Mouse (Mus musculus) kidney, postnatal 0 days (tissue): Measurements from ENCODE around the gene Macrod2. TPM values are rescaled to one million over a fixed set of nuclear protein-coding genes. Genes with fewer than 3 reads are reported as not detected.

Experiments used
- ATAC-seq: fragments of 200-750 bp; cut with Nextera tagmentation; replicated peaks from 2 replicates; pipeline ENCODE4 v1.8.0; 2017; ENCODE audit warnings: low read depth, moderate number of reproducible peaks, moderate TSS enrichment, moderate library complexity; ENCODE audit not compliant: low FRiP score
- DNase-seq: peaks from one replicate; pipeline ENCODE4 v3.0.0-alpha.2; 2016; ENCODE audit warnings: low spot score
- H3K27ac ChIP-seq: fragments of 300-500 bp; sonication (generic); 2 replicates; pipeline ENCODE4 v1.5.1; 2014; ENCODE audit warnings: mild to moderate bottlenecking
- H3K27me3 ChIP-seq: fragments of 300-500 bp; sonication (generic); 2 replicates; pipeline ENCODE4 v1.6.1; 2014; ENCODE audit warnings: low read length, mixed read lengths; ENCODE audit not compliant: insufficient read depth
- H3K36me3 ChIP-seq: fragments of 300-500 bp; sonication (generic); 2 replicates; pipeline ENCODE4 v1.6.1; 2014; ENCODE audit warnings: low read length, mixed read lengths; ENCODE audit not compliant: insufficient read depth
- H3K4me1 ChIP-seq: fragments of 300-500 bp; sonication (generic); replicated peaks from 2 replicates; pipeline ENCODE4 v1.6.1; 2014; ENCODE audit warnings: antibody characterized with exemption, low read length, mixed read lengths; ENCODE audit not compliant: insufficient read depth
- H3K4me2 ChIP-seq: fragments of 300-500 bp; sonication (generic); 2 replicates; pipeline ENCODE4 v1.6.1; 2014; ENCODE audit warnings: mild to moderate bottlenecking, low read length, moderate library complexity, mixed read lengths
- H3K4me3 ChIP-seq: fragments of 300-500 bp; sonication (generic); replicated peaks from 2 replicates; pipeline ENCODE4 v1.5.1; 2014; ENCODE audit warnings: low read depth, low read length
- H3K9ac ChIP-seq: fragments of 300-500 bp; sonication (generic); 2 replicates; pipeline ENCODE4 v1.6.1; 2014; ENCODE audit warnings: low read depth, low read length
- H3K9me3 ChIP-seq: fragments of 300-500 bp; sonication (generic); replicated peaks from 2 replicates; pipeline ENCODE4 v1.6.1; 2016; ENCODE audit warnings: low read length, inconsistent platforms, mixed read lengths
- CTCF ChIP-seq: IDR thresholded peaks from 2 replicates; pipeline ENCODE4 v1.5.1; 2016; ENCODE audit warnings: antibody characterized with exemption, low read depth, mild to moderate bottlenecking, moderate library complexity
- WGBS: fragments of 180-500 bp; shearing (Covaris S2); extraction: QIAGEN DNeasy Blood & Tissue Kit; methylation state at CpG from one replicate; pipeline ENCODE4 v1.1.7; 2014; 5-methylcytosine and 5-hydroxymethylcytosine counted together
- polyA plus RNA-seq: library from polyadenylated mRNA; unstranded; fragments of >200 nt; fragmentation: Nextera tagmentation; extraction: Ambion mirVana; gene quantifications from 2 replicates; pipeline ENCODE4 v1.2.1, GENCODE M21; 2015

The Macrod2 gene
- polyA plus RNA-seq, 1 experiment from 2014 or later: 28.6 TPM

GRCm38 (mm10) chr2:141201303-141202014, 806.4 kb downstream of the Macrod2 start:
- no peak overlapping the region for H3K27ac ChIP-seq
- H3K4me3 ChIP-seq: no peak overlapping the region
- no peaks in the 10 kb centered on the region for H3K27me3 ChIP-seq
- WGBS: 65% methylated on average over 2 of the region's 2 CpGs
- H3K4me2 ChIP-seq: no peak overlapping the region
- ATAC-seq (no peak), DNase-seq (no peak)
- no peak overlapping the region for H3K9ac ChIP-seq
- no peaks in the 10 kb centered on the region for H3K36me3 ChIP-seq
- H3K4me1 ChIP-seq: no peaks in the 10 kb centered on the region
- no peak for TF ChIP-seq CTCF
- H3K9me3 ChIP-seq: no peaks in the 10 kb centered on the region

DNA sequence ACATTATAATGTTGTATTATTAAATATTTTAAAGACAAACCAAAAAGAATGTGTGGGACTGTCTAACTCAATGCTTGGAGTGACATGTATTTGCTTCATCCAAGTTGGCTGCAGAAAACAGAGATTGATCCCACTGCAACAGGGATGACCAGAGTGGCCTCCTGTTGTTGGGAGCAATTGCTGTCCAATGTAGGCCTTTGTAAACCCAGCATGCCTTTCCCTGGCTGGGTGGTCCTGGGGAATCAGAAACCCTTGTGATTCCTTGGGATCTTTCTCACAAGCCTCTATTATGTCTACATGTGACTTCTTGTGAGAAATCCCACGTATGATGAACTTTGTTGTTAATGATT, 806.9 kb downstream of the Macrod2 start:
- no peak for ATAC-seq
- WGBS: 90% methylated on average over 1 of the region's 1 CpGs
- TF ChIP-seq CTCF: no peak
- no peaks in the 10 kb centered on the region for H3K9me3 ChIP-seq
- no peak overlapping the region for H3K4me3 ChIP-seq
- H3K36me3 ChIP-seq: no peaks in the 10 kb centered on the region
- H3K27me3 ChIP-seq: no peaks in the 10 kb centered on the region
- H3K9ac ChIP-seq: no peak overlapping the region
- no peak for DNase-seq
- H3K4me2 ChIP-seq: no peak overlapping the region
- no peak overlapping the region for H3K27ac ChIP-seq
- no peaks in the 10 kb centered on the region for H3K4me1 ChIP-seq

DNA sequence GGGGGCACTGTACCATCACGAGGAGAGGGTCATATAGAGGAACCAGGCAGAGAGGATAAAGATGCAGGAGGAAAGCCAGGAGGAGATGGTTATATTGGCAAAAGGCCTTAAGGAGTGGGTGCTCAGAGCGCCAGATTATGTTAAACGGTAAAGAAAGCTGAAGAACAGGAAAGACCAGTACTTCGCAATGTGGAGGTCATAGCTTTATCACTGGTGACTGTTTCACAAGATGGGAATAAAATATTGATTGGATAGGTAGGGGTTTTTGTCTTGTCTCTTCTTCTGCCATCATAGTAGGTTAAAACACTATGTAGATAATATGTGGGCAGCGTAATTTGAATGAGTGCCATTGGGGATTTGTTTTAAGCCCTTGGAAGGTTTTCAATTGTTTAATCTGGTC, 816.2 kb downstream of the Macrod2 start:
- H3K27me3 ChIP-seq: no peaks in the 10 kb centered on the region
- H3K4me2 ChIP-seq: no peak overlapping the region
- no peak for TF ChIP-seq CTCF
- no peak overlapping the region for H3K27ac ChIP-seq
- no peak for ATAC-seq
- H3K36me3 ChIP-seq: no peaks in the 10 kb centered on the region
- 90% methylated on average over 5 of the region's 5 CpGs for WGBS
- H3K4me3 ChIP-seq: no peak overlapping the region
- no peak for DNase-seq
- no peak overlapping the region for H3K9ac ChIP-seq
- no peaks in the 10 kb centered on the region for H3K4me1 ChIP-seq
- no peaks in the 10 kb centered on the region for H3K9me3 ChIP-seq

DNA sequence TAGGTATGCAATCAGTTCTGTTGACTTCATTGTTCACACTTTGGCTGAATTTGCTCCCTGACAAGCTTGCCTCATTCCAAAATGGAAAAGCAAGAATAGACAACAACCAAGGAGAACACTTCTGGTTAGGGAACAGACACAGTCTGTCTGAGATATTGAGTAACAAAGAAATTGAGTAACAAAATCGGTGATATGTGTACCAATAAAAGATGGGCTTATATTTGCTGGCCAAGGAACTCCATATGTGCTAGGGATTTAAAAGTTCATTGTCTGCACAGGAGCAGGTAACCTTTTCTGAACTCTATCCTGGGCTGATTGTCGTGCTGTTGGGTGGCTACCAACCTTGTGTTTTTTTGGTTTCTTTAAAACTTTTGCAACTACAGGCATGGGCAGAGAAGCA, 817.2 kb downstream of the Macrod2 start:
- no peaks in the 10 kb centered on the region for H3K4me1 ChIP-seq
- no peak for TF ChIP-seq CTCF
- no peak overlapping the region for H3K9ac ChIP-seq
- H3K4me2 ChIP-seq: no peak overlapping the region
- no peaks in the 10 kb centered on the region for H3K9me3 ChIP-seq
- no peaks in the 10 kb centered on the region for H3K36me3 ChIP-seq
- no peak for ATAC-seq
- no peak for DNase-seq
- no peak overlapping the region for H3K4me3 ChIP-seq
- 91% methylated on average over 2 of the region's 2 CpGs for WGBS
- no peaks in the 10 kb centered on the region for H3K27me3 ChIP-seq
- no peak overlapping the region for H3K27ac ChIP-seq

GRCm38 (mm10) chr2:141217490-141217889, 822.4 kb downstream of the Macrod2 start:
- no peak overlapping the region for H3K27ac ChIP-seq

GRCm38 (mm10) chr2:141217925-141218324, 822.8 kb downstream of the Macrod2 start:
- ATAC-seq: no peak

More at GRCm38 (mm10) chr2:141217490-141217889, 822.4 kb downstream of the Macrod2 start:
- ATAC-seq: no peak
- H3K4me3 ChIP-seq: no peak overlapping the region
- H3K9me3 ChIP-seq: no peaks in the 10 kb centered on the region
- no peaks in the 10 kb centered on the region for H3K36me3 ChIP-seq
- no peak overlapping the region for H3K4me2 ChIP-seq
- no peak for DNase-seq
- no peaks in the 10 kb centered on the region for H3K4me1 ChIP-seq
- 57% methylated on average over 2 of the region's 2 CpGs for WGBS
- no peak overlapping the region for H3K9ac ChIP-seq
- H3K27me3 ChIP-seq: no peaks in the 10 kb centered on the region
- TF ChIP-seq CTCF: no peak

DNA sequence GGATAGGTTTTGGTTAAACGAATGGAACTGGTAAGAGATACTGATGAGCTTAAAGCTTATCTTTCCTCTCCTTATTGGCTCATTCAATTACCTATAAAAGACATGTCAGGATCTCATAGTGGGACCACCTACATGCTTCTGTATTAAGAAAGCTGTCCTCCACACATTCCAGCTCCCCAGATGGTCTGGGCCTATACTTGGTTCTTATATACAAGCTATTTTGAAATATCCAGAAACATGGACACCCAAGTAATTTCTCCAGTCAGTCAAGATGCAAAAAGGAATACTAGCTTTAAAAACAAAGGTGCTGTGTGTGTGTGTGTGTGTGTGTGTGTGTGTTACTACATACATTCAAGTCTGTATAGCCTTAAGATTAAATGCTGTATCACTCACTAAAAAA, 833.7 kb downstream of the Macrod2 start:
- Histone ChIP-seq H3K4me3 (no peak overlapping the region), H3K4me1 (no peaks in the 10 kb centered on the region), H3K9me3 (no peaks in the 10 kb centered on the region), H3K27me3 (no peaks in the 10 kb centered on the region), H3K36me3 (no peaks in the 10 kb centered on the region), H3K4me2 (no peak overlapping the region), H3K9ac (no peak overlapping the region), H3K27ac (no peak overlapping the region)
- WGBS: 91% methylated on average over 1 of the region's 1 CpGs
- no peak for TF ChIP-seq CTCF
- DNase-seq (no peak), ATAC-seq (no peak)

More at GRCm38 (mm10) chr2:141217925-141218324, 822.8 kb downstream of the Macrod2 start:
- no peak for DNase-seq
- Histone ChIP-seq H3K36me3 (no peaks in the 10 kb centered on the region), H3K9ac (no peak overlapping the region), H3K27me3 (no peaks in the 10 kb centered on the region), H3K9me3 (no peaks in the 10 kb centered on the region), H3K4me3 (no peak overlapping the region), H3K27ac (no peak overlapping the region), H3K4me2 (no peak overlapping the region), H3K4me1 (no peaks in the 10 kb centered on the region)
- WGBS: 79% methylated on average over 3 of the region's 3 CpGs
- no peak for TF ChIP-seq CTCF
